Comparison of ENCODE assay signal across 9 mouse cellular contexts in the genomic region with DNA sequence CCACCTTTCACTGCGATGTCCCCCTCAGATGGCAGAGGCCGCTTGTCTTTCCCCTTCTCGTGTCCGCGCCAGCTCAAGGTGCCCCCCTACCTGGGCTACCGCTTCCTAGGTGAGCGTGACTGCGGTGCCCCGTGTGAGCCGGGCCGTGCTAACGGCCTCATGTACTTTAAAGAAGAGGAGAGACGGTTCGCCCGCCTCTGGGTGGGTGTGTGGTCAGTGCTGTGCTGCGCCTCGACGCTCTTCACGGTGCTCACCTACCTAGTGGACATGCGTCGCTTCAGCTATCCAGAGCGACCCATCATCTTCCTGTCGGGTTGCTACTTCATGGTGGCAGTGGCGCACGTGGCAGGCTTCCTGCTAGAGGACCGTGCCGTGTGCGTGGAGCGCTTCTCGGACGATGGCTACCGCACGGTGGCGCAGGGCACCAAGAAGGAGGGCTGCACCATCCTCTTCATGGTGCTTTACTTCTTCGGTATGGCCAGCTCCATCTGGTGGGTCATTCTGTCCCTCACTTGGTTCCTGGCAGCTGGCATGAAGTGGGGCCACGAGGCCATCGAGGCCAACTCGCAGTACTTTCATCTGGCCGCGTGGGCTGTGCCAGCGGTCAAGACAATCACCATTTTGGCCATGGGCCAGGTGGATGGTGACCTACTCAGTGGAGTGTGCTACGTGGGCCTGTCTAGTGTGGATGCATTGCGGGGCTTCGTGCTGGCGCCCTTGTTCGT. TPM values are rescaled to one million over a fixed set of nuclear protein-coding genes. Genes with fewer than 3 reads are reported as not detected.
A peak's percentile ranks its signal among the peaks of the same experiment; 100 is the strongest.
DNase-seq lines count a peak whose midpoint lies in the region; ATAC-seq and TF ChIP-seq lines count a peak whose summit lies in the region.
"Had no signal": no experiment of that assay in that cellular context is flagged by ENCODE, and none has a peak within 500 bp of the region (broad histone marks: within the 10 kb centered on the region; RNA-seq: fewer than 3 reads in every experiment).

No protein-coding gene starts in this region.

- ATAC-seq in heart, embryonic 16.5 days (replicated peaks; ENCODE audit: extremely low read depth, insufficient read depth, low FRiP score): no peak
- ATAC-seq in neural tube, embryonic 15.5 days (ENCODE audit: low FRiP score): peak; percentile 64

- H3K36me3 ChIP-seq in heart, embryonic 16.5 days (ENCODE audit: control insufficient read depth, insufficient read depth): no peaks in the 10 kb centered on the region
- no peaks in the 10 kb centered on the region for H3K36me3 ChIP-seq in neural tube, embryonic 15.5 days

- peak overlapping the region; percentile 60 for H3K4me3 ChIP-seq in embryonic fibroblast, embryonic 13.5 days (ENCODE audit: insufficient read depth, low read length)
- peak overlapping the region; percentile 79 for H3K4me3 ChIP-seq in heart, embryonic 16.5 days (ENCODE audit: low read length)
- H3K4me3 ChIP-seq in lung, adult 2 months (replicated peaks; ENCODE audit: extremely low read depth, low read depth, low read length): peak overlapping the region; percentile 79
- H3K4me3 ChIP-seq in neural tube, embryonic 15.5 days (replicated peaks): peak overlapping the region; percentile 61

- H3K9ac ChIP-seq in heart, embryonic 16.5 days (ENCODE audit: low read length): peak overlapping the region; percentile 84
- peak overlapping the region; percentile 62 for H3K9ac ChIP-seq in neural tube, embryonic 15.5 days (replicated peaks)

- peak; percentile 63 to 68 for DNase-seq in left cerebral cortex, adult 18-20 months (ENCODE audit: low spot score in 2 of 2)
- DNase-seq in left cerebral cortex, adult 11 months (ENCODE audit: low spot score): no peak
- peak; percentile 72 to 85 for DNase-seq in kidney, postnatal 36 days
- peak; percentile 77 for DNase-seq in lung, adult 2 months
- DNase-seq in thymus, postnatal 0 days (ENCODE audit: low spot score): peak; percentile 40

- no peak for TF ChIP-seq POLR2A in embryonic fibroblast, embryonic 13.5 days (IDR thresholded peaks at IDR 0.05; ENCODE audit: low read depth, low read length)
- no peak for TF ChIP-seq POLR2A in lung, adult 2 months (IDR thresholded peaks at IDR 0.05; ENCODE audit: borderline replicate concordance, extremely low read depth, low read depth, low read length)

- 6% methylated on average over 46 of the region's 46 CpGs for WGBS in heart, embryonic 16.5 days
- 10% methylated on average over 46 of the region's 46 CpGs for WGBS in lung, adult 2 months
- WGBS in neural tube, embryonic 15.5 days: 2% methylated on average over 46 of the region's 46 CpGs

- peaks cover 12% of the 10 kb centered on the region for H3K27me3 ChIP-seq in heart, embryonic 16.5 days (ENCODE audit: control insufficient read depth, insufficient read depth, low read length)
- H3K27me3 ChIP-seq in neural tube, embryonic 15.5 days (replicated peaks): peaks cover 2% of the 10 kb centered on the region; the same call in 1 of the 2 replicates
- H3K27me3 ChIP-seq: Patski had no signal

- peak overlapping the region; percentile 99 for H3K4me2 ChIP-seq in heart, embryonic 16.5 days (ENCODE audit: low read depth, low read length)
- H3K4me2 ChIP-seq in neural tube, embryonic 15.5 days: peak overlapping the region; percentile 95

- peak overlapping the region; percentile 77; the same call in 1 of the 2 replicates for H3K27ac ChIP-seq in embryonic fibroblast, embryonic 13.5 days (ENCODE audit: insufficient read depth, low read length)
- H3K27ac ChIP-seq in heart, embryonic 16.5 days (ENCODE audit: low read length): no peak overlapping the region
- H3K27ac ChIP-seq in neural tube, embryonic 15.5 days (replicated peaks): peak overlapping the region; percentile 79

- peaks cover 7% of the 10 kb centered on the region for H3K4me1 ChIP-seq in embryonic fibroblast, embryonic 13.5 days (ENCODE audit: control insufficient read depth, insufficient read depth, low read length)
- H3K4me1 ChIP-seq in heart, embryonic 16.5 days (ENCODE audit: control insufficient read depth, insufficient read depth, low read length): peaks cover 29% of the 10 kb centered on the region
- H3K4me1 ChIP-seq in lung, adult 2 months (ENCODE audit: control insufficient read depth, insufficient read depth, low read length): peaks cover 10% of the 10 kb centered on the region; the same call in 1 of the 2 replicates
- H3K4me1 ChIP-seq in neural tube, embryonic 15.5 days: peaks cover 60% of the 10 kb centered on the region

- no peaks in the 10 kb centered on the region for H3K9me3 ChIP-seq in heart, embryonic 16.5 days (replicated peaks; ENCODE audit: control insufficient read depth, low read length)
- H3K9me3 ChIP-seq in neural tube, embryonic 15.5 days (replicated peaks): no peaks in the 10 kb centered on the region

- peak; percentile 97 for TF ChIP-seq CTCF in embryonic fibroblast, embryonic 13.5 days (IDR thresholded peaks at IDR 0.05; ENCODE audit: borderline replicate concordance, insufficient read depth, low read length)
- peak; percentile 72 for TF ChIP-seq CTCF in lung, adult 2 months (IDR thresholded peaks at IDR 0.05; ENCODE audit: insufficient read depth, low read length)

RNA-seq across cellular contexts. Expression of gene Fzd7, which starts 1.5 kb away (rescaled TPM):
- total RNA-seq in left cerebral cortex, adult 18-20 months (2021): 1 to 10 TPM; 7.3 to 8.1 TPM
- polyA plus RNA-seq in embryonic fibroblast, embryonic 13.5 days (2011; ENCODE audit: insufficient read length, low read depth, missing spikeins): 43.0 and 50.6 TPM in 2 replicates
- 2.9 and 3.2 TPM in 2 replicates for polyA plus RNA-seq in heart, embryonic 16.5 days (2015; fragmentation: Nextera tagmentation; extraction: Ambion mirVana)
- polyA plus RNA-seq in lung, adult 2 months (2012; rRNA removed): 39.4 and 41.0 TPM in 2 replicates
- 3.5 and 4.5 TPM in 2 replicates for polyA plus RNA-seq in neural tube, embryonic 15.5 days (2015; fragmentation: Nextera tagmentation; extraction: Ambion mirVana)
- polyA plus RNA-seq in thymus, postnatal 0 days (2015; fragmentation: Nextera tagmentation; extraction: Ambion mirVana): 2.3 TPM in 2 replicates

RNA-seq across cellular contexts. Expression of gene Gm973, which starts 32.4 kb away (rescaled TPM):
- total RNA-seq in left cerebral cortex, adult 18-20 months (2021): 10 to 100 TPM; 13.0 to 13.9 TPM
- polyA plus RNA-seq in embryonic fibroblast, embryonic 13.5 days (2011; ENCODE audit: insufficient read length, low read depth, missing spikeins): not detected in 2 replicates
- 0.10 and 0.41 TPM in 2 replicates for polyA plus RNA-seq in heart, embryonic 16.5 days (2015; fragmentation: Nextera tagmentation; extraction: Ambion mirVana)
- polyA plus RNA-seq in lung, adult 2 months (2012; rRNA removed): 1.6 and 2.5 TPM in 2 replicates
- 9.6 and 10.0 TPM in 2 replicates for polyA plus RNA-seq in neural tube, embryonic 15.5 days (2015; fragmentation: Nextera tagmentation; extraction: Ambion mirVana)
- 1.3 and 1.4 TPM in 2 replicates for polyA plus RNA-seq in thymus, postnatal 0 days (2015; fragmentation: Nextera tagmentation; extraction: Ambion mirVana)
